Mouse (Mus musculus): ENCODE results near the gene Prr7.

DNA sequence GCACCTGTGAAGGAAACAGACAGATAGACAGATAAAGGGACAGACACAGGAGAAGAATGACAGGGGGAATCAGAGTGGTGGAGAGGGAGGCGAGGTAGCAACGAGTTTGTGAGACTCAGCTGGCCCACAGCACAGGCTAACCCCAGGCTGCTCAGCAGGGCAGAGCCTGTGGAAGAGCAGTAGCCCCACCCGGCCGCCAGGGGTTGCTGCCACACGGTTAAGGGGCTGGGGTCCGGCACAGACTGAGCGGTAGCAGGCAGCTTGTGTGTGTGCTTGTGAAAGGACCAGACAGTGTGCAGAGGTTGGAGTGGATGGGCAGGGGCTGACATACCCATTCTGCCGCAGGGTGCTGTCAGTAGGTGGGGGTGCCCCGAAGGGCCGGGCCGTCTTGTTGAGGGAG, 43.8 kb downstream of the Prr7 start:
- TF ChIP-seq MAX (IDR thresholded peaks at IDR 0.05; ENCODE audit: low read length) (no peak), POLR2A (IDR thresholded peaks at IDR 0.05; ENCODE audit: low read depth, low read length) (no peak), CTCF (conservative IDR thresholded peaks at IDR 0.05 in 1 of 2, IDR thresholded peaks at IDR 0.05 in 1 of 2; ENCODE audit: low read depth in 2 of 2, low read length in 2 of 2) (no peak), NRF1 (IDR thresholded peaks at IDR 0.05; ENCODE audit: low read depth, low read length) (no peak), ZMIZ1 (IDR thresholded peaks at IDR 0.05; ENCODE audit: low read depth, low read length) (no peak)
